Mouse (Mus musculus): Measurements from ENCODE around the gene Pdgfb. TPM values are rescaled to one million over a fixed set of nuclear protein-coding genes. Genes with fewer than 3 reads are reported as not detected.

The Pdgfb gene
- 0.77 and 0.85 TPM in 2 replicates for polyA plus RNA-seq (2015; fragmentation: Nextera tagmentation; extraction: Ambion mirVana)

DNA sequence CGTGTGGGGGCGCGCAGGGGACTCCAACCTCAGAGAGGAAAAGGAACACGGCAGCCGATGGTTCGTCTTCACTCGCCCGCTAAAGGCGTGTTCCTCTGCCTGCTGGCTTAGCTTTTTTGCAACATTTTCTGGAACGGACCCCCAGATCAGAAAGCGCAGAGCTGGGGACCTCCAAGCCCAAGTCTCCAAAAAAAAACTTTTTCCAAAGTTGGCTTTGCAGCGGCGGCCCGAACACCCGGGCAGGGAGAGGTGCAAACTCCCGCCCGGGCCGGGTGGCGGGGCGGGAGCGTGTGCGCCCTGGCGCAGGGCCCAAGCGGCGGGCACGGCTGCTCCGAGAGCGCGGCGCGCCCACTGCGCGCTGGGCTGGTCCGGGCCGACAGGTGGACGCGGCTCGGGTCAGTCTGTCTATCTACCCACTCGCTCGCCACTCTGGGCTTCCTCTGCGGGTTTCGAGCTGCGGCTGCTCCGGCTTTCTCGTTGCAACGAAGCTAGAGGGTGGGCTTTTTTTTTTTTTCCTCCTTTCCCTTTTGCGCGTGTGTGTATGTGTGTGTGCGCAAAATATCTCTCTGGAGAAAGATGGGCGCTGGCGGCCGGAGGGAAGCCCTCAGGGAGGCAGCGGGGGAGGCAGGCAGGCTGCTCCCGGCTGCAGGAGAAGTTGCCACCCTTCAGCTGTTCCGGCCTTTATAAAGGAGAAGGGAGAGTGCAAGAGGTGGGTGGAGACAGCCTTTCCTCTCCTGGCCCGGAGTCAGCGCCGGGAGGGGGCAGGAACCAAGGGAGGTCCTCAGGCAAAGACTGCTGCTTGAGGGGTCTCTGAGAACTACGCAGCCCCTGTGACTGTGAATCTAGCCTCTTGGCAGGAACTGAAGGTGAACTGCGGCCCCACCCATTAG is at the start of gene Pdgfb:
Gene Pdgfb (minus strand): TSS at position 657 of the 890 bp plus-strand sequence.
- DNase-seq (no peak), ATAC-seq (no peak)
- H3K27ac ChIP-seq (ENCODE audit: low read depth), result no peak within 1 kb of the TSS
- 1% methylated on average over 59 of the region's 60 CpGs for WGBS (ENCODE audit: insufficient replicate concordance)
- H3K4me2 ChIP-seq (ENCODE audit: low read depth, low read length), result peak within 1 kb of the TSS; percentile 79
- no peaks in the 10 kb centered on the region for H3K9me3 ChIP-seq (ENCODE audit: low read length)
- peaks cover 8% of the 10 kb centered on the region for H3K4me1 ChIP-seq (ENCODE audit: insufficient read depth)
- no peak for TF ChIP-seq EP300 (IDR thresholded peaks at IDR 0.05; ENCODE audit: low read depth)
- TF ChIP-seq CTCF (IDR thresholded peaks at IDR 0.05; ENCODE audit: low read depth), result no peak
- H3K36me3 ChIP-seq (replicated peaks; ENCODE audit: insufficient read depth, low read length), result no peaks in the 10 kb centered on the region
- peaks cover 60% of the 10 kb centered on the region for H3K27me3 ChIP-seq (ENCODE audit: insufficient read depth, low read length)
- peak within 1 kb of the TSS; percentile 58 for H3K9ac ChIP-seq (replicated peaks)
- H3K4me3 ChIP-seq (ENCODE audit: low read depth, low read length), result peak within 1 kb of the TSS; percentile 50

DNA sequence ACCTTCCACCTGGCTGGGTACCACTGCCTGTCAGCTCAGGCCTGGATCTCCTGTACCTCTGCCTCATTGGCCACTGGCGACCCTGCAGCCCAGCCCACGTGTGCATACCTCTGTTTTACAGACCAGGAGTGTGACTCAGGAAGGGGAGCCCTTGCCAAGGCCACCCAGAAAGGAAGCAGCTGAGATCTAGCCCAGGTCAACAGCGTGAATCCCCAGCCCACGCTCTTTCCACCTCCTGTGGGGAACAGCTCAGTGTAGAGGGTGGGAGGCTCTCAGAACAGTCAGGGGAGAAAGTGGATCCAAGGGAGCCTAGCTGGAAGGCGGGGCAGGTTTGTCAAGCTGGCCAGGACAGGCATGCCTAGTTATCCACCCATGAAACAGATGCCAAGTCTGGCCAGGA is 48.0 kb upstream of the Pdgfb start:
- Histone ChIP-seq H3K9me3 (ENCODE audit: low read length) (no peaks in the 10 kb centered on the region), H3K36me3 (replicated peaks; ENCODE audit: insufficient read depth, low read length) (no peaks in the 10 kb centered on the region), H3K4me3 (ENCODE audit: low read depth, low read length) (no peak overlapping the region), H3K9ac (replicated peaks) (no peak overlapping the region; the same call in 1 of the 2 replicates), H3K27ac (ENCODE audit: low read depth) (no peak overlapping the region), H3K4me2 (ENCODE audit: low read depth, low read length) (no peak overlapping the region), H3K27me3 (ENCODE audit: insufficient read depth, low read length) (no peaks in the 10 kb centered on the region), H3K4me1 (ENCODE audit: insufficient read depth) (peaks cover 2% of the 10 kb centered on the region; the same call in 1 of the 2 replicates)
- DNase-seq (no peak), ATAC-seq (no peak)
- no peak for TF ChIP-seq CTCF (IDR thresholded peaks at IDR 0.05; ENCODE audit: low read depth)
- TF ChIP-seq EP300 (IDR thresholded peaks at IDR 0.05; ENCODE audit: low read depth), result no peak
- WGBS (ENCODE audit: insufficient replicate concordance), result 66% methylated on average over 5 of the region's 5 CpGs

DNA sequence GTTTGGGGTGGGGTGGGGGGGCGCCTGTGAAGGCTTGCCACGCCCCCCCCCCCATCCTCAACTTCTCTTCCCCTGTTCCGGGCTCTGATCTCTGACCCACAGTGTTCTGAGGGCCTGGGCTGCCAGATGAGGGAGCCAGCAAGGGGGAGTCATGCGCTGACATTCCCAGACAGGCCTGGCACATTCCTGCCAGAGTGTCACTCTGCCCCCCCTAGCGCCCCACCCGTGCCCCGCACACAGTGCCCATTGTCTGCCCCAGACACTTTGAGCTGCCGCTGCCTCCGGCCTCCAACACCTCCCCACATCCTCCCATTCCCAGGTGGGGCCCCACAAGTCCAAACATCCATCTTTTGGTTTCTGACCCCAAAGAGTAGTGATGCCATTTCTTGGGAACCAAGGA is 47.6 kb upstream of the Pdgfb start:
- TF ChIP-seq EP300 (IDR thresholded peaks at IDR 0.05; ENCODE audit: low read depth) (no peak), CTCF (IDR thresholded peaks at IDR 0.05; ENCODE audit: low read depth) (no peak)
- 75% methylated on average over 7 of the region's 9 CpGs for WGBS (ENCODE audit: insufficient replicate concordance)

DNA sequence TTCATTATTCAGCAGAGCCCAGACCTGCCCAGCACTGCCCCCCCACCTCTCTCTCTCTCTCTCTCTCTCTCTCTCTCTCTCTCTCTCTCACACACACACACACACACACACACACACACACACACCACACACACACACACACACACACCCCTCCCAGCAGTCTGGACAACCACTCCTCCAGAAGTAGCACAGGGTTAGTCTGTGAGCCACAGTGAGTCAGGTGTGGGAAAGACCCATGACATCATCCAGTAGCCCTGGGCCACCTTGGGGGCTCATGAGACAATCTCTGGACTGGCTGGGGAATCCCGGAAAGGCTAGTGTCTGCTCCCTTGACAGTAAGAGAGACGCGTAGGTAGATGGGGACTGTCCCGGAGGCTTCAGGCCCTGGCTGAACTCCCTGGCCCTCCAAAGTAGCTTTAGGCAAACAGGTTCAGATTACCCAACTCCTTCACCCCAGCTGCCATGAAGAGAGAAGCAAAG is 46.3 kb upstream of the Pdgfb start:
- no peak for ATAC-seq
- TF ChIP-seq CTCF (IDR thresholded peaks at IDR 0.05; ENCODE audit: low read depth) (no peak), EP300 (IDR thresholded peaks at IDR 0.05; ENCODE audit: low read depth) (no peak)

More for the DNA sequence above, 47.6 kb upstream of the Pdgfb start:
- Histone ChIP-seq H3K9ac (replicated peaks) (no peak overlapping the region; the same call in 1 of the 2 replicates), H3K27ac (ENCODE audit: low read depth) (no peak overlapping the region), H3K9me3 (ENCODE audit: low read length) (no peaks in the 10 kb centered on the region), H3K4me2 (ENCODE audit: low read depth, low read length) (no peak overlapping the region), H3K4me1 (ENCODE audit: insufficient read depth) (peaks cover 2% of the 10 kb centered on the region; the same call in 1 of the 2 replicates), H3K36me3 (replicated peaks; ENCODE audit: insufficient read depth, low read length) (no peaks in the 10 kb centered on the region), H3K27me3 (ENCODE audit: insufficient read depth, low read length) (no peaks in the 10 kb centered on the region), H3K4me3 (ENCODE audit: low read depth, low read length) (no peak overlapping the region)
- no peak for DNase-seq
- ATAC-seq, result no peak

DNA sequence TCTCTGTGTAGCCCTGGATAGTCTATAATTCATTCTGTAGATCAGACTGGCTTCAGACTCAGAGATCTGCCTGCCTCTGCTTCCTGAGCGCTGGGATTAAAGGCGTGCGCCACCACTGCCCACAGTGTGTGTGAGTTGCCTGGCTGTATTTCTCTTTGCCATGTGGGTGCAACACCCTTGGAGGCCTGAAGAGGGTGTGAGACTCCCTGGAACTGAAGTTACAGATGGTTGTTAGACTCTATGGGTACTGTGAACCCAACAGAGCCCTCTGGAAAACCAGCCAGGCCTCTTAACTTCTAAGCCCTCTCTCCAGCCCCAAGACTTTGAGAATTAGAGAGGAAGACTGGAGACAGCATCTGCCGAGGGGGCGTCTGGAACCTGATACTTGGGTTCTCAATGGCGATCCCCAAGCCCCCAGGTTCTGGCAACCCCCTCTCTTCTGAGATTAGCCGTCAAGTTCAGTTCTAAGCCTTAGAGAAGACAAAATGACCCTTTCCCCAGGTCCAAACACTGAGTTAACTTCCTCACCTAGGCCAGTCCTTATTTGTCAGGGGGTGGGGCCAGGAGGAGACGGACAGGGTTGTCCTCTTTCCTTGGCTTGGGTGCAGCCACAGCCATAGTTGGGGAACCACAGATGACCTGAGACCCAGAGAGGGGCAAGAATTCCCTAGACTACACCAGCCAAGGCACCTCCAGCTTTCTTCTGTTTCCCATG is 45.7 kb upstream of the Pdgfb start:
- Histone ChIP-seq H3K36me3 (replicated peaks; ENCODE audit: insufficient read depth, low read length) (no peaks in the 10 kb centered on the region), H3K4me3 (ENCODE audit: low read depth, low read length) (no peak overlapping the region), H3K27me3 (ENCODE audit: insufficient read depth, low read length) (no peaks in the 10 kb centered on the region), H3K4me2 (ENCODE audit: low read depth, low read length) (no peak overlapping the region), H3K9me3 (ENCODE audit: low read length) (no peaks in the 10 kb centered on the region), H3K4me1 (ENCODE audit: insufficient read depth) (peaks cover 2% of the 10 kb centered on the region; the same call in 1 of the 2 replicates), H3K9ac (replicated peaks) (no peak overlapping the region), H3K27ac (ENCODE audit: low read depth) (no peak overlapping the region)
- ATAC-seq, result no peak
- no peak for TF ChIP-seq EP300 (IDR thresholded peaks at IDR 0.05; ENCODE audit: low read depth)
- TF ChIP-seq CTCF (IDR thresholded peaks at IDR 0.05; ENCODE audit: low read depth), result no peak
- 88% methylated on average over 8 of the region's 8 CpGs for WGBS (ENCODE audit: insufficient replicate concordance)
- no peak for DNase-seq

More for the DNA sequence above, 46.3 kb upstream of the Pdgfb start:
- H3K36me3 ChIP-seq (replicated peaks; ENCODE audit: insufficient read depth, low read length), result no peaks in the 10 kb centered on the region
- H3K27me3 ChIP-seq (ENCODE audit: insufficient read depth, low read length), result no peaks in the 10 kb centered on the region
- H3K9ac ChIP-seq (replicated peaks), result no peak overlapping the region
- no peak overlapping the region for H3K4me3 ChIP-seq (ENCODE audit: low read depth, low read length)
- H3K9me3 ChIP-seq (ENCODE audit: low read length), result no peaks in the 10 kb centered on the region
- H3K4me2 ChIP-seq (ENCODE audit: low read depth, low read length), result no peak overlapping the region
- 88% methylated on average over 4 of the region's 4 CpGs for WGBS (ENCODE audit: insufficient replicate concordance)
- H3K4me1 ChIP-seq (ENCODE audit: insufficient read depth), result peaks cover 2% of the 10 kb centered on the region; the same call in 1 of the 2 replicates
- no peak for DNase-seq
- H3K27ac ChIP-seq (ENCODE audit: low read depth), result no peak overlapping the region

DNA sequence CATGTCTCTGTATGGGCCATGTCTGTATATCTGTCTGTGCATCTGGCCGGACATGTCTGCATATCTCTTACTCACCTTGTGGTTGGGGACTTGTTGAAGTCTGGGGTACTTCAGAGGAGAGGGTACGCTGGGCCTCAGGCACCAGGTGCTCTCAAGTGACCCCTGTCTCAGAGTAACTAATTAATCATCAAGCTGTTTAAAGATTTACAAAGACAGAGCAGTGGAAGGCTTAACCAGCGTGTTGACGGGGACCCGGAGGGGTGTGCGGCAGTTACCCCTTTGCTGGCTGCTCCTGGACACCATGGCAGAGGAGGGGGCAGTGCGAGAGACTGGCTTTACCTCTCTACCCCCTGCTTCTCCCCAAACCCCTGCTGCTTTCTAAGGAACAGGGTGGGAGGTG is 44.8 kb upstream of the Pdgfb start:
- TF ChIP-seq EP300 (IDR thresholded peaks at IDR 0.05; ENCODE audit: low read depth), result no peak
- no peak for TF ChIP-seq CTCF (IDR thresholded peaks at IDR 0.05; ENCODE audit: low read depth)
- H3K4me3 ChIP-seq (ENCODE audit: low read depth, low read length), result no peak overlapping the region
- 50% methylated on average over 7 of the region's 7 CpGs for WGBS (ENCODE audit: insufficient replicate concordance)
- H3K36me3 ChIP-seq (replicated peaks; ENCODE audit: insufficient read depth, low read length), result no peaks in the 10 kb centered on the region
- H3K4me2 ChIP-seq (ENCODE audit: low read depth, low read length), result peak overlapping the region; percentile 55
- H3K27ac ChIP-seq (ENCODE audit: low read depth), result 0 out of 2 replicates have a peak overlapping the region, but pooled peaks have one; percentile 29
- H3K27me3 ChIP-seq (ENCODE audit: insufficient read depth, low read length), result no peaks in the 10 kb centered on the region
- DNase-seq (no peak), ATAC-seq (peak; percentile 38; the same call in 1 of the 2 replicates)
- H3K9ac ChIP-seq (replicated peaks), result peak overlapping the region; percentile 16; the same call in 1 of the 2 replicates
- no peaks in the 10 kb centered on the region for H3K9me3 ChIP-seq (ENCODE audit: low read length)
- H3K4me1 ChIP-seq (ENCODE audit: insufficient read depth), result peaks cover 2% of the 10 kb centered on the region; the same call in 1 of the 2 replicates

Data from liver, postnatal 0 days (tissue).